Mouse (Mus musculus): ENCODE measurements around the gene Tbc1d5.
A peak's percentile ranks its signal among the peaks of the same experiment; 100 is the strongest.

Tbc1d5 gene

DNA sequence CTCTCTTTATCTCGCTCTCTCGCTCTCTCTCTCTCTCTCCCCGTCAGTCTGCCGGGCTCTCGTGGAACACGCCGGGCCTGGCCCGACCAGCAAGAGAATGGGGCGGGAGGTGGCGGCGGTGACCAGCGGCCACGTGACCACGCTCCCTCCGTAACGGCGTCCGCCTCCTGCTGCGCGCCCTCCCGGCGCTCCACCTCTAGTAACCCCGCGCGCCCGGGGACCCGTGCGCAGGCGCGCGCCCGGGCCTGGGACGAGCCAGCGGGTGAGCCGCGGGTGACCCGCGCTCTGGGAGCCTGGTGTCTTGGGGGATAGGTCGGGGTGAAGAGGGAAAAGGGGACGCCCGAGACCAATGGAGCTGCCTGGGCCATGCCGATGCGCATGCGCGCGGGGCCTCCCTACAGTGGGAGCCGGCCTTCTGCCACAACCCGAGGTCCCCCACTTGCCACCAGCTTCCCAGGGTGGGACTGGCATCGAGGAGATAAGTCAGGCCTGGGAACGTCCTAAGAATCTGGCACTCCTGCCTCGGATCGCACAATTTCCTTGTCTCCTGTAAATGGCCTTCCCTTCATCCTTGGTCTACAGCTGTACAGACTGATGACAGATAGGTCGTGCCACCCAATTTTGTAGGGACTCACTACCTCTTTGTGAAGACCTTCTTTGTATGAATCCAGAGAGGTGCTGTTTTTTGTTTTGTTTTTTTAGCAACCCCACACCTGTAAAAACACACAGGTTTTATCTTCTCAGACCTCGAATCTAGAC is at the start of gene Tbc1d5:
Gene Tbc1d5, minus strand, starts transcription at position 158 of the 759 bp plus-strand sequence.
- DNase-seq = peak; percentile 96

DNA sequence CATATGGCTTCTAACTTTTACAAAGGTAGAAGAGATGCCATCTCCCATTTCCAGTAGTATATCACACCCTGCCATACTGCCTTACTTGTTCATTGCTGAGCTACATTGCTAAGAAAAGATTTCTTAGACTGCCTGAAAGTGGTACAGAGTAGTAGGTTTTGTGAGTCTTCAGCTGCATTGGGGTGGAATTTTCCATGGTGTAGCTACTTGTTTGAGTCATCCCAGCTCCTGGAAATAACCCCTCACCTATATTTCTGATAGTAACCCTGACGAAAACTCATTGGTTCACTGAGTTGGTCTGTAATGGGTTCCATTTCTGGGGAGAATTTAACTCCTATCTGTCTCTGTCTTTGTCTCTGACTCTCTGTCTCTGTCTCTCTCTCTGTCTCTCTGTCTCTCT is 46.9 kb upstream of the Tbc1d5 start:
- no peak for DNase-seq

DNA sequence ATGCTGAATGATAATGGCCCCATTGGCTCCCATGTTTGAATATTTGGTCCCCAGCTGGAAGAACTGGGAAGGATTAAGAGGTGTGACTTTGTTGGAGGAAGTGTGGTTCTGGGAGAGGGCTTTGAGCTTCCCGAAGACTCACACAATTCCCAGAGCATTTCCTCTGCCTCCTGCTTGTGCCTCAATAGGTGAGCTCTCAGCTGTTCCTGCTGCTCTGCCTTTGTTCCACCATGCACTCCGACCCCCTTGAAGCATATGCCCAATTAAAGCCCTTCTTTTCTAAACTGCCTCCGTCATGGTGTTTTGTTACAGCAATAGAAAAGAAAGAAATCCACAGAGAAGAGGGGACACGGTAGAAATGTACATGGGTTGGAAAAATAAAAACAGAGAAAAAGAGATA is 44.0 kb upstream of the Tbc1d5 start:
- no peak for DNase-seq

DNA sequence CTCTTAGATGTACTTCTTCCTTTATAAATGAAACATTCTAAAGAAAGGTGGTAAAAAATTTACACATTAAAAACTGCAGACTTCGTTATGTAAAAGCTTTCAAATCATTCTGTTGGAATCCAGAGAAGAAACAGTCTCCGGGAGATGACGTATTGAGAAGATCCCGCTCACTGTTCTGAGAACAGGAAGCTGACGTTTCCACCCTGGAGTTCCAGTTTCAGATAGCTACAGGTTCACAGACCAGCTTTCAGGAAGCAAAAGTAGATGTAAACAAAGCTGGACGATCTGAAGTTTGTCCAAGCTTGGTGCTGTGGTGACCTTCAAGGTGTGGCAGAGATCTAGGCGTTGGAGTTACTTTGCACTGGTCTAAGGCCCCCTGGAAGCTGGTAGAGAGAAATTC is 41.9 kb upstream of the Tbc1d5 start:
- no peak for DNase-seq

DNA sequence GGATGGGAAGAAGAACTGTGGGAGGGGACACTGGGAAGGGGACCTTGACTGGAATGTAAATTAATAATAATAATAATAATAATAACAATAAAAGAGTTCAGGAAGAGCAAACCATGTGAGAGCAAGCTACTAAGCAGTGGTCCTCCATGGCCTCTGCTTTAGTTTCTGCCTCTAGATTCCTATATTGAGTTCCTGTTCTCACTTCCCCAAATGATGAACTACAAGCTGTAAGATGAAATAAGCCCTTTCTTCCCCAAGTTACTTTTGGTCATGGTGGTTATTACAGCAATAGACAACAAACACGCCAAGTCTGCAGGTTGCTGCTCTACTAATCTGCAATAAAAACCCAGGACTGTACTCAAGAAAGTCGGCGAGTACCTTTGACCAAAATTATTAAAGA is 40.7 kb upstream of the Tbc1d5 start:
- no peak for DNase-seq

DNA sequence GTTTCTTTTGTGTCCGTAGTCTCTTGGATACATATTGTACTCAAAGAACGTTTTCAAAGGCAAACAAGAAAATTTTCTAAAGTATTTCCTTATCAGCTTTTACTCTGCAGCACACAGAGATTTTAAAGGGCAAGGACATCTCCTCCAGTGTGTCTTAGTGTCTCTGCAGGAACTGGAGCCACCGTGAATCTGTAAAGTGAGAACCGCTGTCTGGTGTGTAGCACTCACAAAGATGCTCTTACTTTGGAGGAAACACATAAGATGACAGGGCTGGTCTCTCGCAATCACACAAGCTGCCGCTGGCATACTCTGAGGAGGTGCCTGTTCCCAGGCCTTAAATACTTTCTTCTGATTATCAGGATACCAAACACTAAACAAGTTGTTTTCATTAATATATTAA is 37.3 kb upstream of the Tbc1d5 start:
- no peak for DNase-seq

DNA sequence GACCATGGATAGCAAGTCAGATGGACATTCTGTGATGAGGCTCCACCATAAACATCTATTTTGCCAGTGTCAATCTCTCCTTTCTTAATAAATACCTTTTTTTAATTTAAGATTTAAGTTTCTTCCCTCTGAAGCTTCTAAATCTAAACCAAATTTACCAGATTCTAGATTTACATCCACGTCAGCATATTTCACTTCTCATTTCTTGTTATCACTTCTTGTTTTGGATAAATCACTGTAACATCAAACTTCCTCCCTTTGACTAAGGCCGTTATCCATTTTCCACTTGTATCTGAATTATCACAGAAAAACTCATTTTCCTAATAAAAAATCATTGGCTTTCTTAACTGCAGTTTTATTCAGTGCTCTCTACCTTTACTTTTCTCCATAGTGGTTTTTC is 30.4 kb upstream of the Tbc1d5 start:
- DNase-seq = no peak

DNA sequence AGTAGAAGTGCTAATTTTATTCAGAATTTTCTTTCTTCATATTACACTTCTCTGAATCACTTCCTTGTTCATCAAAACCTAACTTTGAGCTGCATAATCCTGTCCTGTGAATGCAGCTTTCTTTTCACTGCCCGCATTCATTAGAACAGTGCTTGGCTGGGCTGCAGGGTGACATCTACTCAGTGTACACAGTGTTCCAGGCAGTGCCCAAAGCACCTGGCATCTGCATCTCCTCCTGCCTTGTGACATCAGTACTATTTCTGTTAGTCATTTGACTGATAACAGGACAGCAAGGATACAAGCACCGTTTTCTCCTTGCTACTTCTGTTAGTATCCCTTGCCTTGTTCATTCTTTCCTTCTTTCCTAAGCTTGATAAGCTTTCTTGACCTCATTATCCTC is 25.5 kb upstream of the Tbc1d5 start:
- DNase-seq = no peak

DNA sequence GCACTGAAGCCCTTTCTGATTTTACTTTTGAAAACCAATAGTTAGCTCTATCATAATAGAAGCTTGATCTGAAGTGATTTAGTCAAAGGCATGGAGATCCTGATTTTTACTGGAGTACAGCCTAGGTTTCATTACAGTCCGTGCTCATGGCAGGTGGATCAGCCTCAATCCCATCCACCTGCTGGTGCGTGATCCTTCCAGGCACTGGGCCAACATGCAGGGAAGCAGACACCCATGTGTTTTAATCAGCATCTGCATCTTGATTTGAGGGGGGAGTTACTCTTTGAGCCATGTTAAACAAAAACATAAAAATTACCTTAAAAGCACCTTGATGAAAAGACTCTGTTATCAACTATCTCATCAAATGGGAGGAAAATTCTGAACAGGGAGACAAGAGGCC is 16.4 kb upstream of the Tbc1d5 start:
- no peak for DNase-seq

DNA sequence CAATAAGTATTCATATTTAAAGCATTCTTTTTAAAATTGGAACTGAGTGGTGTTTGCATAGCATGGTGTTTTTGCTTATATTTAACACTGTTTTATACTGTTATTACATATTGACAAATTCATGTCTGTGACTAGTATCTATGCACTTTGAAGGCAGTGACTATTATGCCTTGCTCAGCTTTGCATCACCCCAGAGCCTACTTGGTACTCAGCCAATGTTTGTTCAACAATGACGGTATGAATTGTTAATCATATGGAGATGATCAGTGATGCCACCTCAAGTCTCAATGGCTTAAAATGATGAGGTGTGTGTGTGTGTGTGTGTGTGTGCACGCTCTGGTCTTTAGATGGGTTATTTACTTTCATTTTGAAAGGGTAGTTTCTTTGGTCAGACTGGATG is 15.6 kb upstream of the Tbc1d5 start:
- DNase-seq = no peak

DNA sequence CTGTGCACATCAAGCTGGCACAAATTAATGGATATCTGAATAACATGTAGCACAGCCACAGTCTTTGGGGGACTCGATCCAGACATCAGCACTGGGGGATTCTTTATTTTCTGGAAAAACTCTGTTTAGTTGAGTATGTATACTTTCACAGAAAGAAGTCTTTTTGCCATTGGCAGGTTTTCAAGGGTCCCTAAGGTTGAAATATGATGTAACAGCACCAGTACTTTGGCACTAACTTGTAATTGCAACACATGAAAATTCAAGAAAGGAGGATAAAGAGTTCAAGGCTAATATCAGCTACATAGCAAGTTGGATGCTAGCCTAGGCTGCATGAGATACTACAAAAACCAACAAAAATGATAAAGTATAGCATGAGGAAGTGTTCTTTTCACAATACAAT is 12.2 kb upstream of the Tbc1d5 start:
- no peak for DNase-seq

DNA sequence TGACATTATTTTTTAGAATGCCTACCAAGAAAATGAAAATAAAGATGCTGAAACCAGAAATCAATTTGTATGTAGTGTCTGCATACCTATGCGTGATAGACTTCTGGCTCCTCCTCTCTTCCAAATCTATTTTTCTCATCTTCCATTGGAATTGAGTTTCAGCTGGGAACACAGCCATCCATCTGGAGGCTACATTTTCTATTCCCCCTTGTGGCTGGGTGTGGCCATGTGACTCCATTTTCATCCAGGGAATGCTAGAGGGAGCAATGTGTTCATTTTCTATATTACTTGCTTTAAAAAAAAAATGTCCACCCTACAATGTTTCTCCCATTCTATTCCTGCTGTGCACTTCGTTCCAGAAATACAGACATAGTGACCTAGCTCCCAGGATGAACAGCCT is 3.6 kb upstream of the Tbc1d5 start:
- no peak for DNase-seq

DNA sequence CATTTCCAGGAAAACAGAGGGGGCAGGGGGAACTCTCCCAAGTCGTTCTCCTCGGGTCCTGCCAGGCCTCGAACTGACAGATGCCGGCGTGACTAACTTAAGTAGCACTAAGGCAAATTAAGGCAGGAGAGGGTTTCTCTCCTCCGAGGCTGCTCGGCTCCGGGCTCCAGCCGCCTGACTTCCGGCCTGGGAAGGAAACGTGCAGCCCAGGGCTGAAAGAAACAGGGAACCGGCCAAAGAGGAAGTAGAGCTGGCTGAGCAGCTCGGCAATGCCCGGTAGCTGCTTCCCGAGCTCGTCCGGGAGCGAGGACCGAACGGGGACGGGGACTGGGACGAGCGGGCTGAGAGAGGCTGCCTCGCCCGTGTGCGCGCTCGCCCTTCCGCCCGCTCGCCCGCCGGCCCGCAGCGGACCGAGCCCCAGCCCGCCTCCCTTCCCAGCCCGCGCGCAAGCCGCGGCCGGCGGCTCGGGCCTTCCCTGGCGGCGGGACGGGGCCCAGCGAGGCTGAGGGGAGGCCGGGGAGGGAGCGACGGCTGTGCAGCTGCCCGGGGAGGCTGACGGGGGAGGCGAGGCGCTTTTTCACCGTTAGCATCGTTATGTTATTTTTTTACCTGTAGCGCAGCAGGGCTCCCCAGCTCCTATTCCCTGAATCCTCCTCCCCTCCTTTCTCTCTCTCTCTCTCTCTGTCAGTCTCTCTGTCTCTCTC is 509 bp downstream of the Tbc1d5 start:
- peak; percentile 68 for DNase-seq

DNA sequence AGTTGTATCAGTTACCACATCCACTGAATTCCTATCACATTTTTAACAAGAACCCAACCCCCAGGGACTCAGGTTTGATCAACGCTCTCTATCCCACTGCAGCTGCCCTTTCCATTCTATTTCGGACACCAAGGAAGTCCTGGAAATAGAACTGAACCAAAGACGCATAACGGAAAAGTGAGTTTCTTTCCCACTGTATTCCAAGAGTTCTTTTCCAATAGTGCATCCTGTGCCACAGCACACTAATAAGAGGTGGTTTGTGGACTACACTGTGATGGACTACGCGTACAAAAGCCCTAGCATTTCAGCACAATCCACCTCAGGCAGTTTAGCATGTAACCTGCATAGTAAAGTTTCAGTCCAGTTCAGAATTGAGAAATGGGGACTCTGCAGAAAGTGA is 1.2 kb downstream of the Tbc1d5 start:
- DNase-seq = no peak

DNA sequence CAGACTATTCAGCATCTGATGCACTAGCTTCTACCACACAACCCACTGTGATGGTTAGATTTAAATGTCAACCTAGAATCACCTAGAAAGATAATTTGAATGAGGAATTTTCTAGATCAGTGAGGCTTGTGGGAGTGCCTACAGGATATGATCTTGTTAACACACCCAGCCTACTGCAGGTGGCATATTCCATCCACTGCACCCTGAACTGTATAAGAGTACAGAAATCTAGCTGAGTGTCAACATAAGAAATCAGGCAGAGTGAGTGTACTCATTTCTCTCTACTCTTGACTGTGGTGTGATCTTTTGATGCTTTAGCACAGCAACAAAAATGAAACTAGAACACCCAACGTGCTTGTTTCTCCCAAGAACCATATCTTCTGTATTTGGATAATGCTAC is 6.8 kb downstream of the Tbc1d5 start:
- no peak for DNase-seq

DNA sequence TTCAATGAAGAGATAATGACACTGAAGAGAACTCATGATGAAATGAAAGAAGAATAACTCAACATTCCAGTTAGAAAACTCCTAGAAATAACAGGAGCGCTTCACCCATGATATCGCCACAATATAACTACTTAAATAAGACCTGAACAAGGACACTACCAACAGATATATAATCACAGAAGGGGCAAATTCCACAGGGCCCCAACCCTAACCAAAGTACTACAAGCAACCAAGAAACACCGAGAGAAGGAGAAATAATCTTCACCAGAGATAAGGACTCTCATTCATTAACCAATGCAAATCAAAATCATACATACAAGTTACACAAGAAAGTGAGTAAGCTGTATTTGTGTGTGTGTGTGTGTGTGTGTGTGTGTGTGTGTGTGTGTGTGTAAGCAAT is 7.6 kb downstream of the Tbc1d5 start:
- no peak for DNase-seq

DNA sequence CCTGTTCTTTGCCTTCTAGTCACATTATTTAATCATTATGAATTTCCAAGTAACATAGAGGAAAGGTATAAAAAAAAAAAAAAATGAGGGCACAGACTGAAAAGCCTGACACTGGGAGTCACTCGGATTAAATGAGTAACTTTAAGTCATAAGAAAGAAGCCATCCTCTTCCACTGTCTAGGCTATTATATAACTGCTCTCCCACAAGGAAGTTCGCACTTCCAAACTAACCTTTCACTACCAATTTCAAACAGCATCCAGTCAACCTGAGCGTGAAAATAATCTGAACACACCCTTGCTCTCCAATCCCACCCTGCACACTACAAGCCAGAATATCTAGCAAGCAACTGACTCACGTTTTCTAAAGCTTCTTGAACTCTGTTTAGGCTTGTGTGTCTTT is 9.2 kb downstream of the Tbc1d5 start:
- DNase-seq = no peak

DNA sequence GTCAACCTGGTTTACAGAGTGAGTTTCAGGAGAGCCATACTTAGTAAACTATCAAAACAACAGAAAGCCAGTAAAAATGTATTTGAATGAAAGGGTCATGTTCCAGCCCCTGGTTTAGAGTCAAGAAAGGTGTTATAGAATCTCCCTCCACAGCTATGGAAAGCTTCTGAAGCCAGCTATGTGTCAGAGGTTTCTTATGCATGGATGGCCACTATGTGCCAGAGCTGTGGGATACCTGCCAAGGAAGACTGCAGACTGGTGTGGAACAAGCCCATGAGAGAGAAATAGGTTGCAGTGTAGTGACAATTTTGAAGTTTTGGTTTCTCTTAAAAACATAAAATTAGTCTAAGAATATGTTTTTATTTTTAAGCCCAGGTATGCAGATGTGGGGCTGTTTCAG is 16.8 kb downstream of the Tbc1d5 start:
- DNase-seq = no peak

DNA sequence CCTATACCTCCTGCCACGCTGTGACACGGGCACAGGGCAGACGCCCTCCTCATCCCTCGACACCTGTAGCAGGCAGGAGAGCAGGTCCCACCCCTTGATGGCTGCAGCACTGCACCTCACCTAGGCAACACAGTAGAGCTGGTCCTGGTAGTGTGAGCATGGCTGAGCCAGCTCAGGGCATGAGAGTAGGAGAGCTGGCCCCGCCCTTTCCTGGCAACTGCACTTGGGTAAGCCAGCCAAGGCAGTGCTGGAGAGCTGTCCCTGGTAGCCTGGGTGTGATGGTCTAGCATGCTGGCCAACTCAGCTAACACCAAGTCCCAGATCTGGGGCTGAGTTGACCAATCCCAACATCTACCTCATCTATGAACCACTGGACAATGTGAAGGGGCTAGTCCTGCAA is 19.9 kb downstream of the Tbc1d5 start:
- no peak for DNase-seq

DNA sequence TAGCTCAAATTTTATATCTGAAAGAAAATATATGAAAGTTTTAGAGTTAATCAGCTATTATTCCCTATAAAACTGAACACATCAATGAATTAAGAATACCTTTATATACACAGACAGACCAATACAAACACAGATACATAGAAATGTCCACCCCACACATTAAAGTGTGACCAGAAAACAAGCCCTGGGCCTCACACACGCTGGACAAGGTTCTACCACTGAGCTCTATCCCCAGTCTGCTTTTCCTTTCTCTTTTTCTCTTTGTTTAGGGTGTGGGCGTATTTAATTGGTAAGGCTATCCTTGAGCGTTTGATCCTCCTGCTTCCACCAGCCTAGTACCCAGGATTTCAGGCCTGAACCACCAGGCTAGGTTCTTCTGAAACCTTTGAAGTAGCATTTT is 28.2 kb downstream of the Tbc1d5 start:
- no peak for DNase-seq

DNA sequence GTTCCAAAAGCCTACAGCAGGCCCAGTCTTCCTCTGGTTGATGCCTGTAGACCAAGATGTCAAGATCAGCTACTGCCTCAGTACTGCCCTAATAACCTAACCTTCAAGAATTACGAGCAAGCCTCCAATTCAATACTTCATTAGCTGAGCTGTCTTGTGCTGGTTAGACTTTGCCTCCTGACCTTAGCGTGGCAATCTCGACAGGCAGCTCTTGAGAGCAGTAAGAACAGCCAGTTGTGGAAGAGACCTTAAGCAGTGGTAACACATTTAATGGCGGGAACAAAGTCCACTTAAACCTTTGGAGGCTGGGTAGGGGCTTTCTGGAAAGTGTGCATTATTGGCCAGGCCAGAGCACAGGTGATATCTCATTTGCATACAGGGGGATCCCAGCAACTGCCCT is 34.2 kb downstream of the Tbc1d5 start:
- DNase-seq = no peak

DNA sequence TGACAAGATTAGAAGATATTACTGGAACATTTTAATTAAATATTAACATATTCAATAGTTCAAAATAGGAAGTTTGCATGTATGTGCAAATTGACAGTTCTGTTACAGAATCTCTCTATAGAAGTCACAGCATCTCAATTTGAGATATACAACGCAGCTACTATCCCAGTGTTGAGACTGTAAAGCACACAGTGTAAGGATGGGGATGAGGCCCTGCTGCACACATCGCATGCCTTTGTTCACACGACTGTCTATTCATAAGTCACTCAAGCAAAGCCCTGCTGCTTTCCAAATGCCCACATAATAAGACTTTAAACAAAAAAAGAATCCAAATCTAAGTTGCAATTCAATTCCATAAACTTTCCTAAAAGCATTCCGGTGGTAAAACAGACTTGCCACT is 37.1 kb downstream of the Tbc1d5 start:
- DNase-seq = no peak

DNA sequence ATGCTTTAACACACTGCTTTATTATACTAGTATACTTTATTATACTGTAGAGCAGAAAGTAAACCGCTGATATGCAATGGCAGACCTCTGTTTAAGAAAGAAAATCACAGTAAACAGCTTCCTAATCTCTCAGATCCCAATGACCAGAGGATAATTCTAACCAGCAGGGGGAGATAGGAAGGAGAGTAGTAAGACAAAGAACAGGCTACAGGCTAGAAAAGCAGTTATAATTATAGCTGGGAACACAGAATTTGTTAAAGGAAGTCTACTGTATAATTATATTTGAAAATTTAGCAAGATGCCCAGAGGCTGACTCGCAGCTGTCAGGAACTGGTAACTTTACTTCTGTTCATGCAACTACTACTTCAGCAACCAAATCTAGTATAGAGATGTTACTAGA is 68.0 kb downstream of the Tbc1d5 start:
- DNase-seq = no peak

DNA sequence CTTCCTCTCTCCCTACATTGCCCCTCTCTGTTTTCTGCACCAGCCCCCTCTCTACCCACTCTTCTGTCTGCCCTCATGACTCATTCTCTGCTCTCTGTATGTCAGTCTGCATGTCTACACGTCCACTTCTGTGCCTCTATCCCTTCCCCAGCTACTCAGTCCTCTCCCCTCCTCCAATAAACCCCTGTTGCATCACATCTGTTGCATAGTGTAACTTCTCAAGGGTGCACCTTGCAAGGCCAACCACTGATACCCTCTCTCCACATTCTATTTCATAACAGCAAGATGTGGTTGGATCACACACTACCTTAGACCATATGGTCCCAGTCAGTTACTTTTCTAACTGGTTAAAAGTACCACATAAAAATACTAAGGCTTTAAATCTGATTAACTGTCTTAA is 74.9 kb downstream of the Tbc1d5 start:
- DNase-seq = no peak

DNA sequence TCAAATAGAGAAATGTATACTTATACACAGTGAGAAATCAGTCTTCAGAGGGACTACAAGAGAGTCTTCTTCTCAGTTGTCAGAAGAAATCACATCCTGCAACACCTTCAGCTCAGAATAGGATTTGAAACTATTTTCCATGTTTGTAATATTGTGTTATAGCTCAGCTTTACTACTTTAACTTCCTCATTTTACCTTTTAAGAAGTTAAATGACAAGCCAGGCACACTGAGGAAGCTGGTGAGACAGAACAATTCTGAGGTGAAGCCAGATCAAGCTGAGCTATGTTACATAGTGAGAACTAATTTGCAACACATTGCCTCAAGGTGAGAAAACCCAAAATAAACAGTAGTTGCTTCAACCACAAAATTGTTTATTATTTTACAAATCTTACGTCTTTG is 135.3 kb downstream of the Tbc1d5 start:
- DNase-seq = no peak

All from cerebellum, adult 8-10 months (tissue).